Mouse (Mus musculus): ENCODE data around the gene Mepce. TPM values are rescaled to one million over a fixed set of nuclear protein-coding genes. Genes with fewer than 3 reads are reported as not detected.
"Not testable (repeated sequence)": the region's sequence is repeated elsewhere in the genome, so short reads cannot be mapped to it uniquely, and the experiment has no call there.

Mepce gene
- polyA plus RNA-seq, 1 experiment = 33.7 TPM

GRCm38 (mm10) chr5:137766270-137766669 lies 21.2 kb downstream of the Mepce start:
- DNase-seq (ENCODE audit: low read depth, low spot score) = no peak
- 73% methylated on average over 3 of the region's 3 CpGs for WGBS

DNA sequence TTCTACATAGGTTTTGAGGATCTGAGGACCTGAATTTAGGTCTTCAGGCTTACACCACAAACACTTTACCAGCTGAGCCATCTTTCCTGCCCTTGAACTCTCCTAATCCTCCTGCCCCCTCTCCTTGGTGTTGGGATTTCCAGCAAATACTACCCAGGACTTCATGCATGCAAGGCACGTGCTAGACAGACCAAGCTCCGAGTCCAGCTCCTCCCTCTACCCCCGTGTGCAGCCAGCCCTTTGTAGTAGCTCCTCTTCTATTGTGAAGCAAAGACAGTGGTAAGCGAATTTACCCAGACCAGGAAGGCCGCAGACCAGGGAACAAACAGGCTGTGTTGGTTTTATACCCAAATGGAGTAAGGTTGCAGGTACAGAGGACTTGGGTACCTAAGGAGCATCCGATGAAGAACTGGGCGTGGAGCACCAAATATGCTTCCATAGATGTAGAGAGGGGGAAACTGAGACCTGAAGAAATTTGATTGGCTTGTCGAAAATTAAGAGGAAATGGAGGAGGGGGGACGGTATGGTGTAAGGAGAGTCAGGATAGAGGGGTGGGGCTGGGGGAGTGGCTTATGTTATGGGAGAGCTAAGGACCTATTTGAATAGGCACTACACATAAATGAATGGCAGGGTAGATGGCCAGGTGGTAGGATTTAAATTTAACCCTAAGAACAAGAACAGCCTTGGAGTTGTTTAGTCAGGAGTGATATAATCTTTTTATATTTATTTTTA lies 22.7 kb downstream of the Mepce start:
- DNase-seq (ENCODE audit: low read depth, low spot score) = no peak
- WGBS = 63% methylated on average over 9 of the region's 9 CpGs

- WGBS = 13% methylated on average over 4 of the region's 4 CpGs
Measured at GRCm38 (mm10) chr5:137759971-137760412, 27.5 kb downstream of the Mepce start.

GRCm38 (mm10) chr5:137758921-137759534 lies 28.4 kb downstream of the Mepce start:
- no peak for DNase-seq (ENCODE audit: low read depth, low spot score)
- 86% methylated on average over 19 of the region's 19 CpGs for WGBS

More at GRCm38 (mm10) chr5:137759971-137760412, 27.5 kb downstream of the Mepce start:
- peak; percentile 84 for DNase-seq (ENCODE audit: low read depth, low spot score)

GRCm38 (mm10) chr5:137757887-137758286 lies 29.6 kb downstream of the Mepce start:
- DNase-seq (ENCODE audit: low read depth, low spot score) = no peak
- WGBS = 74% methylated on average over 6 of the region's 6 CpGs

DNA sequence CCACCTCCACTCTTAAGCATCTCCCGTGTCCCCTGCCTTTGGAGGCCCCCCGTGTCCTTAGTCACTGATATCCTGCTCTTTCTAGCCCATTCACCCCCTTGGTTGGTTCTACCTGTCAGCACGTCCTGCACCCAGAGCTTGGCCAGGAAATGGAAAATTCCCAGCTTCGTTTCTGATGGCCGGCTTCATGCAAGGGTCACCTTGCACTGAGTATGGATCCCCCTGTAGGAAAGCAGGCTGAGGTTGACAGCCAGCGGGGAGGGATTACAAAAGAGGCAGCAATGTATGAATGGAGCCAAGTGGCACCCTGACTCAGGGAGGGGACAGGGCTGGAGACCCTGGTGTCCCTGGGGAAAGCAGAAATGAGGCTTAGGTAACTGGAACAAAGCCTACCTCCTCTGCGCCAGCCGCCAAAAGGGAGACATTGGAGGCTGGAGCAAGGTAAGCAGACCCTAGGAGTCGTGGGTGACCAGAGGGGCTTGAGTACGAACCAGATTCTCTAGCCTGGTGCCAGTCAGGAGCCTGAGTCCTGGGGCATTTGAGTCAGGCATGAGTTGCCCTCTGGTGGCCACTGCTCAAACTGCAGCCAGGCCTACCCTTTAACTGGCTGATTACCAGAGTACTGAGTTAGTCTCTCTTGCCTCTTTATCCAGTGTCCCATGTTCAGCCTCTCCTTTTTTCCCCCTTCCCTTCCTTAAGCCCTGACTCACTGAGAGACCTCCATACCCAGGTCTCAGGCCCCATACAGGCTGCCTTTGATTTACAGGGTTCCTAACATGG lies 30.4 kb downstream of the Mepce start:
- no peak for DNase-seq (ENCODE audit: low read depth, low spot score)
- 48% methylated on average over 10 of the region's 10 CpGs for WGBS

DNA sequence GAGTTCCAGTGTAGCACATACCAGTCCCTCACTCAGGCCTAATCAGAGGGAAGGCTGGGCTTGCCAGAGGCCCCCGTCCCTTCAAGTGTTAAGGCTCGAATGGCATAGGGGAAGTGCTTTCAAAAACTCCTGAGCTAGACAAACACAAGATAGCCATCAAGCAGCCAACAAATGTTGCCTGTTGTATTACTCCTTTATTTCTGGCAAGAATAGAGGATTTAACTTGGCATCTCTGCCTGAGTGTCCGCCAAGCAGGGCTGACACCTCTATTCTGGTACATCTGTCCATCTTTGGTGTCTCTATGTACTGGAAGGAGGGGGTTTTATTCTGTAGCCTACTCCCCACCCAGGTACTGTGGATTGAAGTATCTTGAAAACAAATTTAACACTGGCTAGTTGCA lies 31.3 kb downstream of the Mepce start:
- no peak for DNase-seq (ENCODE audit: low read depth, low spot score)

DNA sequence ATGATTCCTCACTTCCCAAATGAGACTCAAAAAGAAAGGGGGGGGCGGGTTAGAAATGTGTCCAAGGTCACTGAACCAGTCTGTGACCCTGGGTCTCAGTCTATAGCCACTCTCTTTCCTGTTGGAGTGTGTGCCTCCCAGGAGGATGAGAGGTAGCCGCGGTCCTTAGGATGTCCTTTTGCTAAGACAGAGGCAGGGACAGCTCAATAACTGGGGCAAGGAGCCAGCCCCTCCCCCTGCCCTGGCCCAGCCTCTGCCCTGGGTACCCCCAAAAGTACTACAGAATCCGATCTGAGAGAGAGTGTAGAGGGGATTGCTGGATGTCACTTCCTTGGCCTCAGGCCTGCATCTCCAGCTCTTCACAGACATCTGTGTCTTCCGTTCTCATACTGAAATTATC lies 32.0 kb downstream of the Mepce start:
- no peak for DNase-seq (ENCODE audit: low read depth, low spot score)
- 83% methylated on average over 5 of the region's 5 CpGs for WGBS

More for the DNA sequence above, 31.3 kb downstream of the Mepce start:
- 75% methylated on average over 3 of the region's 3 CpGs for WGBS

GRCm38 (mm10) chr5:137753111-137753832 lies 34.2 kb downstream of the Mepce start:
- WGBS = 57% methylated on average over 13 of the region's 13 CpGs

GRCm38 (mm10) chr5:137751988-137752387 lies 35.5 kb downstream of the Mepce start:
- no peak for DNase-seq (ENCODE audit: low read depth, low spot score)
- 61% methylated on average over 6 of the region's 6 CpGs for WGBS

More at GRCm38 (mm10) chr5:137753111-137753832, 34.2 kb downstream of the Mepce start:
- DNase-seq (ENCODE audit: low read depth, low spot score) = no peak

GRCm38 (mm10) chr5:137751221-137751887 lies 36.1 kb downstream of the Mepce start:
- no peak for DNase-seq (ENCODE audit: low read depth, low spot score)
- 91% methylated on average over 13 of the region's 13 CpGs for WGBS

DNA sequence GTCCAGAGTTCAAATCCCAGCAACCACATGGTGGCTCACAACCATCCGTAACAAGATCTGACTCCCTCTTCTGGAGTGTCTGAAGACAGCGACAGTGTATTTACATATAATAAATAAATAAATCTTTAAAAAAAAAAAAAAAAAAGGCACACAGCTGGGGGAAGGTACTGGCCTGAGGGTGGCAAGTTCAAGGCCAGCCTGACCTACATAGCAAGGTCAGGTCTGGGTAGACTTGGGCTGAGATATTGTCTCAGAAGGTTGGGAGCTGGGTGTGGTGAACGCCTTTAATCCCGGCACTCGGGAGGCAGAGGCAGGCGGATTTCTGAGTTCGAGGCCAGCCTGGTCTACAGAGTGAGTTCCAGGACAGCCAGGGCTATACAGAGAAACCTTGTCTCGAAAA lies 37.2 kb downstream of the Mepce start:
- 94% methylated on average over 7 of the region's 8 CpGs for WGBS
- not testable (repeated sequence) for DNase-seq (ENCODE audit: low read depth, low spot score)

DNA sequence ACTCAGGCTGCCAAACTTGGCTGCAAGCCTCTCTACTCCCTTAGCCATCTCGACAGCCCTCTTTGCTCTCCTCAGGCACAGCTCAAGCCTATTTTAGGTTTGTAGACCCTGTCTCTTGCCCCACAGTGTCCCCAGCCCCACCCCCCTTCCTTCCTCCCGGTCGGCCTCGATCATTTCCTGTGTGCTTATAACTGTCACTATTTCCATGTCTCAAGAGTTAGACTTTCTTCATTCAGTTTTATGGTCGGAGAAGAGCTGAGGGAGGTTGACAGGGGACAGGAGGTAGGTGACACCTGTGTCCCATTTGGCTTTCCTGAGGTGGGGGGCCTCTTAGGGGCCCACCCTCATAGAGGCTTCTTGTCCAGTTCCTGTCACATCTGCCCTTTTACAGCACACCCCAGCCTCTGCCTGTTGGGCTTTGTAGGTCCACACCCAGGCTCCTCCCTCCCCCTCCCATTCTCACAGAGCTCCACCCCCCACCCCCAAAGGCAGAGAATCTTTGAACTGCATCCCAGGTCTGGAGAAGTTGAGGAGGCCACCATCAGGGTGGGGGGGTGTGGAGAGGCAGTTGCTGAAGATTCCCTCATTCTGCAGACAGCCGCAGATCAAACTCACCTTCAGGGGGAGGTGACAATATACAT lies 38.1 kb downstream of the Mepce start:
- WGBS = 29% methylated on average over 6 of the region's 6 CpGs
- DNase-seq (ENCODE audit: low read depth, low spot score) = no peak

DNA sequence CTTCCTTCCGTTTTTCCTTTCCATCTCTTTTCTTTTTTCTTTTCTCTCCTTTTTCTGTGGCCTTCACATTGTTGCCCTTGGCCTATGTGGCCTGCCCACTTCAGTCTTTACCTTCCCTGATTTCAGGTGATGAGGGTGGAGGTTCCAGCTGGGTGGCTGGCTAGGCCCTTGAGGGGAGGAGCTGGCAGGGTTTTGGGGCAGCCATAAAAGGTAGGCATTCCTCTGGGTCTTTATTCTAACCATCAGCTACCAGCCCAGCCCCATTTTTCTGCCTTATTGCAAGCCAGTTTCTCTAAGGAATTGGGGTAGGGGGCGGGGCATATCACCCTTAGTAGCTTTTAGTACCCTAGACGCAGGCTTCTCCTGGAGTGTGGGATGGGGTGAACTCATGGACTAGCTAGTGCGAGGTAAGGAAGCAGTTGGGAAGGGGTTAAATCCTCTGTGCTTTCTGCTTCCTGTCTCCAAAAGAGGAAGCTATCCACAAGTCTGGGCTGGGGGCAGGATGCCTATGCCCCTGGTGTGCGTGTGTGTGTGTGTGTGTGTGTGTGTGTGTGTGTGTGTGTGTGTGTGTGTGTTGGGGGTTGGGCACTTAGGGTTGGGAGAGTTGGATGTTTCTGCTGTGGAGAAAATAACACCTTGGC lies 39.2 kb downstream of the Mepce start:
- DNase-seq (ENCODE audit: low read depth, low spot score) = no peak
- 27% methylated on average over 5 of the region's 5 CpGs for WGBS

- 3% methylated on average over 26 of the region's 26 CpGs for WGBS
- DNase-seq (ENCODE audit: low read depth, low spot score) = no peak
Measured at GRCm38 (mm10) chr5:137747326-137747961, 40.0 kb downstream of the Mepce start.

- WGBS = 2% methylated on average over 16 of the region's 16 CpGs
- no peak for DNase-seq (ENCODE audit: low read depth, low spot score)
Measured at GRCm38 (mm10) chr5:137746851-137747325, 40.6 kb downstream of the Mepce start.

- no peak for DNase-seq (ENCODE audit: low read depth, low spot score)
- under 1% methylated on average over 20 of the region's 20 CpGs for WGBS
Measured at GRCm38 (mm10) chr5:137746282-137746850, 41.1 kb downstream of the Mepce start.

All from large intestine, adult 2 months (tissue).